Mouse (Mus musculus): ENCODE data around the gene Mier3. TPM values are rescaled to one million over a fixed set of nuclear protein-coding genes. Genes with fewer than 3 reads are reported as not detected.
A peak's percentile ranks its signal among the peaks of the same experiment; 100 is the strongest.
"Not testable (repeated sequence)": the region's sequence is repeated elsewhere in the genome, so short reads cannot be mapped to it uniquely, and the experiment has no call there.

Mier3 gene
- total RNA-seq, 2 experiments from 2014 or later, result 16.0 to 19.0 TPM

DNA sequence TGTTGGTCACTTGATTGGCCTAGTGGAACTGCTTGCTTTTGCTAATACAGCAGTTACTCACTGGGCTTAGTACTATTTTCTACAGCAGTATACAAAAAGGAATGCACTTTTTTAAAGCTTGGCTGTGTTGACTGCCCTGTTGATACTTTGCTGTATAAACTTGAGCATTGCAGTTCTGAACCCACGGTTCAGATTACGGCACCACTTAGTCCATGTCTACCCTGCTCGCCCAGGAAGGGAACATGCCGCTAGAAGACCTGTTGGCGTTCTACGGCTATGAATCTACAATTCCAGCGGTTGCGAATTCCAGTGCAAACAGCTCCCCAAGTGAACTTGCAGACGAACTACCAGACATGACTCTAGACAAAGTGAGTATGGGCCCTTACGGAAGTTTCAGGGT, 22.6 kb downstream of the Mier3 start:
- DNase-seq, result no peak

DNA sequence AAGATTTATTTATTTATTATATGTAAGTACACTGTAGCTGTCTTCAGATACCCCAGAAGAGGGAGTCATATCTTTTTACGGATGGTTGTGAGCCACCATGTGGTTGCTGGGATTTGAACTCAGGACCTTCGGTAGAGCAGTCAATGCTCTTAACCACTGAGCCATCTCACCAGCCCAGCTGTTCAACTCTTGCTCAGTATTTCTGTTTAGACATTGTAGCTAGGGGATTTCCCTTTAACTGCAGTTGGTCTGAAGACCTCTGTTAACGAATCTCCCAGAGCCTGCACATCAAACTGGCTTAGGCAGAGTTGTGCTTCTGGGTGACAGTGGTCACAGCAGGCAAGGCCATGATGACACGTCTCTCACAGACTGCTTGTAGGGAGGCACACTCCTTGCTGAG, 23.2 kb downstream of the Mier3 start:
- not testable (repeated sequence) for DNase-seq

DNA sequence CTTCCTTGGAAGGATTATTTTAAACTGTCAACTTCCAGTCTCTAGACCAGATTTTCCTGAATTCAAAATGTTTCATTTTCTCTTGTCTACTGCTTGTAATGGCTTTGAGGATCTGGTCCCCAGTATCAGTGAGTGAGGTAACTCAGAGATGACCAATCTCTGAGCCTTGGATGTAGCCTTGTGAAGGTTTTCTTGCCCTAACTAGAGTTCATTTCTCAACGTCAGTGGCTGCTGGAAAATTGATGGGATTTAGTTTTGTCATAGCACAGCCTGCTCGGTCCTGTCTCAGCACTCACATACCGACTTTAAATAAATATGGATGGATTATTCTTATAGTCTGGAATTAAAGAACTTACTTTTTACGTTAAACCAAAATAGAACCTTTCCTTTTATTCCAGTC, 29.8 kb downstream of the Mier3 start:
- no peak for DNase-seq

DNA sequence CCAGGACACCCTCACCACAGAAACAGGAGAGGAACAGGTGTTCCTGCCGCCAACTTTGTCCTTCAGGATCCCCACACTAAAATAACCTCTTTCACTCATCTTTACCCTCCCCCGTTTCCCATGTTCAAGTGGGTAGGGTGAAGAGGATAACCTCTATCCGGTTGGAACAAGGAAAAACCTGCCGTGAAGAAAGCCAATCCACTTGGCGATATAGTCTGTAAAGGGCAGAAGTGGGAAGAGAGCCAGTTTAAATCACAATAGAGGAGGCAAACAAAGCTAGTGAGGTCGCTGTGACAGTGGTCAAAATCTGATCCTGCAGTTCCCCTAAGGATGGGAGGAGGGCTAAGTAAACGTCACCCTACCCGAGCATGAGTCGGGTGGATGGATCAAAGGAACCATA, 38.9 kb downstream of the Mier3 start:
- no peak for DNase-seq

DNA sequence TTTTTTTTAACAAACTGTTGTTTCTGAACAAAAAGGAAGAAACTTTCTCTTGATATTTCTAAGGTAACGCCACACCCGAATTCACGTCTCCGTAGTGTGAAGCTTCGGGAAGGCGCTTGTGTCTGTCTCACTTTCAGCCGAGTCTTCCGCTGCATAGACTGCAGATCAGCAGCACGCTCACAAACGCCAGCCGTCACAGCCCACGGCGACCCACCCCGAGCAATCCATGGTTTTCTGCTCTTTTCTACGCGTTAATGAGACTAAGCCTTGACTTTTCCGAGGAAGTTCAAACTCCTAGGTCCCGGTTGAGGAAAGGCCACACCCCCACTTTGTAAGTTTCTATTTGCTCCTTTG, 44.0 kb downstream of the Mier3 start:
- no peak for DNase-seq

DNA sequence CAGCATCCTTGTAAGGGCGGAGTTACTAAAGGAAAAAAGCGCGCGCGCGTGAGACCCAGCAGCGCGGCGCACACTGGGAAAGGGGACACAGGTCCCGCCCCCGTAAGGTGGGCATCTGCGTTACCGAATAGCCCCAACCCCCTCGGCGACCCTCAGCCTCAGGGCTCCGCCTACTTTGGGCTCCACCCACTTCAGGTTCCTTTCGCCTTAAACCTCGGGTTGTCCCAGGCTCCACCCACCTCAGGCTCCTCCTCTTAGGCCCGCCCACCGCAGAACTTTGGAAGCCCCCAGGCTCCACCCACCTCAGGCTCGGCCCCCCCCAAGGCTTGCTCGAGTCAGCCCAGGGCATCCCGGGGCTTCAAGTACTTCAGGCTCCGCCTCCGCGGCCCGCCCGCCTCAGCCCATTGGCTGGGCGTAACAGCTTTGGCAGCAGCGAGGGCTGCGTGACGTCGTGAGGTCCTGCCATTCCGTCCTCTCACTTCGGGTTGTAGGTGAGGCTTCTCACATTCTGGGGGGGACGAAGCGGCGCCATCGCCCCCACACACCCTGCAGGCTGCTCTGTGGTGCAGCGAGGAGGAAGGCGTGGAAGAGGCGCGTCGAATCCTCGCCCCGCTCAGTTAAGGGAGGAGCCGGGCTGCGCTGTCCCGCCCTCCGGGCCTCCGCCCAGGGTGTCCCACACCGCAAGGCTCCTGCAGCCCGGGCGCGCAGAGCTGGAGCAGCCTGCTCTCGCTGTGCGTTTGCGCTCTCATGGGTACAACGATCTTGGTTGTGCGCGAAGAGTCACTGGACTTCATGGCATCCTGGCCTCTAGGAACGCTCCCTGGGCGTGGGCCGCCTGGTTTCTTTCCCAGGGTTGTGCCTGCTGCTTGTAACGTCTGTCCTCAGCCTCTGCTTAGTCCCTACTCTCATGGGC, 44.6 kb downstream of the Mier3 start:
- peak; percentile 95 for DNase-seq

DNA sequence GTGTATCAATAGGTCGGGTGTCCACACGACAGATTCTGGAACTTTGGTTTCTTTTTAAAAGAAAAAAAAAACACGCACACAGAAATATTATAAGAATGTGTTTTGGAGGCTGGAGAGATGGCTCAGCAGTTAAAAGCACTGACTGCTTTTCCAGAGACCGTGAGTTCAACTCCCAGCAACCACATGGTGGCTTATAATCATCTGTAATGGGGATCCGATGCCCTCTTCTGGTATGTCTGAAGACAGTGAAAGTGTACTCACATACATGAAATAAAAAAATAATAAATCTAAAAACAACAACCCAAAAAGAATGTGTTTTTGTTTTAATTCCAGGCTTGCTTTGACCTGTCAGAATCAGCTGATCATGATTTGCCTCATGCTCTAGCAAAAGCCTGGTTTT, 46.1 kb downstream of the Mier3 start:
- DNase-seq, result no peak

DNA sequence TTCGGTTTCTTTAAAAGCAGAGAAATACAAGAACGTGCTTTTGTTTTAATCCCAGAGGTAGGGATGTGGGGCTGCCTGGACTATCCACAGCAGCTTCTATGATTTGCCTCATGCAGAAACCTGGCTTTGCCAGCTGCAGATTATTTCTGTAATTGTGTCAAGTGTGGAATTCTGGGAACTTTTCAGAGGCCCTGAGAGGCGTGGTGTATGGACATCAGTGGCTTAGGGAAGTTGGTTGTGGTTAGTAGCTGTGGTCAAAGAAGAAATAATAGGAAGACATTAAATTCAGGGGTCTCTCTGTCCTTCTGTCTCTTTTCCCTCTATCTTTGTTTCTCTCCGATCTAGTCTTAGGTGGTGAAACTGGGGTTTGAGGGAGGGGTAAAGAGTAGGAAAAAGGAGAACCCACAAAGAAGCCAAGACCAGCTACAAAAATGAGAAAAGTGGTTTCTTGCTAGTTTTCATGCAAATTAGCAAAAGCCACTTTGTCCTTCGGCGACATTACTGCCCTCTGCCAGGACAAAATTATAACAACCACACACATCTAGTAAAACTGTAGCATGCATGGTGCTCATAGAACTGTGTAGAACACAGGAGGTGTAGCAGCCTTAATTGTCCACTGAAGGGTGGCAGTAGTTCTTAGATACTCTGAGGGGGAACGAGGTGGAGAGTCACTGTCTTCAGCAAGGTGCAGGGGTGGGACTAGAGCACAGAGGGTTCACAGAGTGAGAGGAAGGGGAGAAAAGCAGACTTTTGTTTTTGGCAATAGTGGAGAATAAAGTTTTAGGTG, 60.6 kb downstream of the Mier3 start:
- DNase-seq, result no peak

DNA sequence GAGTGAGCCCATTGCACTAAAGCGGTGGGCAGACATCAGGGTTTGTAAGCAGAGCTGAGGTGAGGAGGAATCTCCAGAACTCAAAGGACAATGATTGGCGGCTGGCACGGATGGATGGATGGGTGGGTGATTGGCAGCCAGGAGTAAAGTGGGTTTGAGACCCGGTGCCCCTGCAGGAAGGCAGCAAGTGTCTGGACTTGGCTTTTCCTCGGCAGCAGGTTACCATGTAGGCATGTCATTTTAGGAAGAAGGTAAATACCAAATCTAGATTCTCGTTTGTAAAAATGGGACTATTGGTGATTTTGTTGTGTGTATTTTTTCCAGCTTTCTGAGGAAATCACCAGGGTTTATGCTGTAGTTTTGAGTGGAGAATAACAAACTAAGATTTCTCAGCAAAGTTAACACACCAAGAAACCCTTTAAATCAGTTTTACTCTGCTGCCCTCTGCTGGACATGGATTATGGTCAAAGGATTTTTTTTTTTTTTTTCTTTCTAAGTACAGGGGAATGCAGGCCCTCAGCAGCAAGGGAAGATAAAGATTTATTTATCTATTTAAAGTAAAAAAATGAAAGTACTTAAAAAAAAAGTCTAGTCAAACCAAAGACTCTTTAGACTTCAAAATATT, 61.3 kb downstream of the Mier3 start:
- peak; percentile 50 for DNase-seq

DNA sequence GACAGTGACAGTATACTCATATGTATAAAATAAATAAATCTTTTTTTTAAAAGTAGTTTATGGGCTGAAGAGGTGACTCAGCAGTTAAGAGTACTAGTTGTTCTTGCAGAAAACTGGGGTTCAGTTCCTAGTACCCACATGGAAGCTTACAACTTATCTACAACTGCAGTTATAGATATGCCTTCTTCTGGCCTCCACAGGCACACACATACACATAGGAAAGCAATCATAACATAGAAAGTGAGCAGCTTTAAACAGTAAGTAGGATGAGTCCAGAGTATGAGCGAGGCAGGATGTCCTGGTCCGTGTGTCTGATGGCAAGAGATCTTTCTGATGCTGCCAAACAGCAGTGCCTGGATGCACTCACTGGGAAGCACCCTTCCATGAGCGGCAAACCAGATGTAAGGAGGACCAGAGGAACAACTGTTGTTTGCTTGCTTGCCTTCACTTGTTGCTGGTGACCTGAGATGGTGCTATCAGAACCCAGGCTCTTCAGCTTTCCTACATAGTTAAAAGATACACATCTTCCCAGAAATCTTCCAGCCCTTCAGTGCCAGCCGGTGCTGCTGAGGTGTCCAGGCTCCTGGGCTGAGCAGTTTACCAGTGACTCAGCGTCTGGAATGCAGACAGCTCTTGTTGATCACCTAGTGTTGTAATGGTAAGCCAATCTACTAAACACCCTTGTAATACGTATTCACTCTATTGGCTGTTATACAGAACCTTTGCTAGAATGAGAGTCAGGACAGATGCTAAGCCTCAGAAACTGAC, 63.6 kb downstream of the Mier3 start:
- no peak for DNase-seq

DNA sequence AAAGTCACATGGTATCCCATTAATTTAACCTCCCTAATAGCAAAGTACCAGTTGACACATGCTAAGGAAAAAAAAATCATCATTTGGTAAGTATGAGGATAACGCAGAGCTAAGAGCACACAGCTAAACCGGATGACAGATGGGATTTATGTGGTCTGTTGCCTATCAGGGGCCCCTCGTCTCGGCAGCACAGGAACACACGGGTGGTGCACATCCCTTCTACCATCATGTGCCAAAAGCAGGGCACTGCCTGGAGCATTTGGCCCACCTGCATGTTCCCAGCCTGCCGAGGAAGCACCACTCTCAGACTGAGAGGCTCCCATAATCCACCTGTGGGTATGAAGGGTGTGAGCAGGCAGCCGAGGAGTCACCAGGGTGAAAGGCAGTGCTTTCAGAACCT, 64.4 kb downstream of the Mier3 start:
- no peak for DNase-seq

DNA sequence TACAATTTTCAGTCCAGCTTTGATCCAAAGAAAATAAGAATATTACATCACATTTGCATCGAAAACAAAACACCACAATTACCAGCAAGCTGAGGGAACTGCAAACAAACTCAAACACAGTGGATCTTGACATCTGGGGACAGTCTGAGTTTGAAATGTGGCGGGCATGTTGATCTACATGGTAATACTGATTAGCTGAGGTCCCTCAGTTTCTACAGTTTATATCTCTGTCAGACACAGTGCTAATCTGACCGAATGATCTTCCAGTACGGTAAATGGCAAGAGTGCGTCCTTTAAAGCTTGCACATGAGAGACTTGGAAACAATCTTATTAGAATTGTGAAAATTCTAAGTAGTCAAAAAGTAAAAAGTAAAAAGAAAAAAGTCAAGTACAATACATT, 66.1 kb downstream of the Mier3 start:
- no peak for DNase-seq

DNA sequence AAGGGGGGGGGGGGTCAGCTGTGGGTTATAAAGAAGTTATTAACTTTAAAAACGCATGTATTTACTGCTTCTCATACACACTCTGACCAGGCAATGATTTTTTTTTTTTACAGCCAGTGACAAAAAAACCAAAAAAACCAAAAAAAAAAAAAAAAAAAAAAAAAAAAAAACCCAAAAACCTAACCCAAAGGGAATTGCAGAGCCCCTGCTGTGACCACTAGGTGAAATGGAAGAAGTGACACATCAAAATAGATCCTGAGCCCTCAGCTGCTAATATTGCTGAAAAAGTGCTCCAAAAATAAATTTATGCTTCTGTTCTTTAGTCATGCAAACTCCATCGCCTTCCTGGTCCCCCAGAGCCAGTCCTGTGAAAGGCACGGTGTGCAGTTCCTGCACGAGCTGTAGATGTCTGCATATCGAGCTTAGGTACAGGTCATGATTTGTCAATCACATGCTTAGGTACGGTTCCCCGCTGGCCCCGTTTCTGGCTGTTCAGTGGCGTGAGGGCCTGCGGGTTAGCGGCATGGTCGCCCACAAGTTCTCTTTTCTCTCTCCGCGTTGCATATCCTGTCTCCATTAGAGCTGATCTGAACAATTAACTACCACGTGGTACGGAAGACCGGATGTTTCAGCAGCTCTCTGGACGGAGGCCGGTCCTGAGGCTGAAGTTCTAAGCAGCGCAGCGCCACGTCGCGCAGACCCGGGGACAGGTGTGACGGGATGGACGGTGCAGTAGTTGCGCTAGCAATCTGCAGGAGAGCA, 67.7 kb downstream of the Mier3 start:
- DNase-seq, result no peak

DNA sequence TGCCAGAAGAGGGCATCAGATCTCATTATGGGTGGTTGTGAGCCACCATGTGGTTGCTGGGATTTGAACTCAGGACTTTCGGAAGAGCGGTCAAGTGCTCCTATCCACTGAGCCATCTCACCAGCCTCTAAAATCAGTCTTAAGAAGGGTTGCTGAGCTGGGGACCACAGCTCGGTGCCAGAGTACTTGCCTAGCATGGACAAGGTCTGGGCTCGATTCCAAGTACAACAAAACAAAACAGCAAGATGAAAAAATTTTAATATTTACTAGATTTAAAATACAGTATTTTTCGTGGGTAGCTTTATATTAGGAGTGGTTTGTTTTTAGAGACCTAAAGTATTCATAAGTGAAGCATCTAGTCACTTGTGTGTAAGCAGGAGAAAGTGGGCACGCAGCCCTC, 72.5 kb downstream of the Mier3 start:
- no peak for DNase-seq

DNA sequence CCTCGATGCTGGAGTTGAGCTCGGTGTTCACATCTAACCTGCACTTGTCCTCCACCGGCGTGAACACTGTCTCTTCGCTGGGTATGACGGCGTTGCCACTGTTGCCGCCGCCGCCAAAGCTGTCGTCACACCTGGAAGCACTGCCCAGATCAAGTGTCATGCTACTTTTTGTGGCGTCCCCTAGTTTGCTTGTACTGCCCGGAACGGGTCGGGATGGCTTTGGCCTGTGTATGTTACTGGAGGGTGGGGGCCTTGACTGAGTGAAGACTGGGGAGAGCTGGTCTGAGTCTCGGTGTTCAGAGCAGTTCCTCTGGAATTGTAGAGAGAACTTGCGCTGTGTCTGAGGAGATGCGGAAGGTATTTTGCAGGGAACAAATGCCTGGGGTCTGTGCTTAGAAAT, 74.6 kb downstream of the Mier3 start:
- no peak for DNase-seq

DNA sequence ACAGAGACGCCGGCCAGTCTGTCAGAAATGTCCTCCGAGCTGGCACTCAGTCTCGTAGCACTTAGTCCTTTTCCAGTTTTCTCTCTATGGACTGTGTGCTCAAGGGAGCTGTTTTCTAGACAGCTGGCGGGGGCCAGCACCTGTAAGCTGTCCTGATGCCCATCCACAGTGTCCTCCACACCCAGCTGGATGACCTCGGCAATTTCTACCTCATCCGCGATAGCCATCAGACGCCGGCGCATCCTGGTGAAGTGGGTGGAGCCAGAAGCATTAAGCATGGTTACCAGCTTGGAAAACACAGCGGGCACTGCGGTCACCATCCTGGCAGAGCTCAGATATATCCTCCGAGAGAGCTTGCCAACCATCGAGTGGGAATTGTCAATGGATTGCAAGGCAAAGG, 75.2 kb downstream of the Mier3 start:
- DNase-seq, result no peak

DNA sequence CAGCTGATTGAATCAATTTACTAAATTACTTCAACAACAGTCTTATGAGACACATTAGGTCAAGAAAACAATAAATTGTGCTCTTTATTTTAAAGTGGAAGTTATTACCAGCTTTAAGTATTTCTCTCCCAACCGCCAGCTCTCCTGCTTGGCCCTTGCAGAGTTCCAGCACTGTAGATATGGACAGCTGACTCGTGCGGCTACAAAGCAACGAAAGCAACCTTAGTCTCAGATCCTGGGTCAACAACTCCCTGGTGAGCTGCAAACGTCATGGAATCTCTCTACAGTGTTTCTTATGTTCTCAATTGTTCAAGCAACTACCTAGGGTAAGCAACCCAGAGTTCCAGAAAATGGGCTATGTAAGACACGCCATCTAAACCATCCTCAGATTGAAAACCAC, 76.2 kb downstream of the Mier3 start:
- DNase-seq, result no peak

DNA sequence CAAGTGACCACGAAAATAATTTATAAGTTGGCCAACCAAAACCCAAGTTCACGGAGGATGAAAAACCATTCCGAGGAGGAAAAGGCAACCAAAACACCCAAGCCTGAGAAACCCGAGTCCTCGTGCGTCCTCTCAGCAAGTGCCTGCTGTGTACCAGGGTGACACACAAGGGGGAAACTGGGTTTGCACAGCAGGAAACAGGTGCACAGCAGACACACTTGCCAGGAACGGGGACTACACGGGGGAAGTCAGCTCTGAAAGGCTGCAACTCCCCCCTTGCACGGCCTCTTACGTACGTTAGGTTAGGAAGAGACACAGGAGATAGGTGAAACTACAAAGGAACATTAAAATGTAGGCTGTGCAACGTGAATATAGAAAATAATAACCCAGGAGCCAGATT, 81.7 kb downstream of the Mier3 start:
- no peak for DNase-seq

Data from gastrocnemius, postnatal 10 days (tissue).